Mouse (Mus musculus) stomach, embryonic 15.5 days (tissue): ENCODE results near the gene Med13l. TPM values are rescaled to one million over a fixed set of nuclear protein-coding genes. Genes with fewer than 3 reads are reported as not detected.
"Not testable (repeated sequence)": the region's sequence is repeated elsewhere in the genome, so short reads cannot be mapped to it uniquely, and the experiment has no call there.

ENCODE experiments used
- ATAC-seq: fragments of 200-750 bp; cut with Nextera tagmentation; 2 replicates; pipeline ENCODE4 v1.8.0; 2017; ENCODE audit warnings: low read depth, moderate number of reproducible peaks, moderate TSS enrichment; ENCODE audit not compliant: insufficient read depth, low FRiP score
- H3K27ac ChIP-seq: fragments of 300-500 bp; sonication (generic); 2 replicates; pipeline ENCODE4 v1.5.1; 2015; ENCODE audit warnings: mild to moderate bottlenecking, inconsistent platforms
- H3K27me3 ChIP-seq: fragments of 300-500 bp; sonication (generic); replicated peaks from 2 replicates; pipeline ENCODE4 v1.6.1; 2015; ENCODE audit warnings: inconsistent platforms
- H3K36me3 ChIP-seq: fragments of 300-500 bp; sonication (generic); 2 replicates; pipeline ENCODE4 v1.6.1; 2015; ENCODE audit warnings: inconsistent platforms
- H3K4me1 ChIP-seq: fragments of 300-500 bp; sonication (generic); 2 replicates; pipeline ENCODE4 v1.6.1; 2015; ENCODE audit warnings: inconsistent platforms
- H3K4me2 ChIP-seq: fragments of 300-500 bp; sonication (generic); 2 replicates; pipeline ENCODE4 v1.6.1; 2015; ENCODE audit warnings: mild to moderate bottlenecking, inconsistent platforms
- H3K4me3 ChIP-seq: fragments of 300-500 bp; sonication (generic); replicated peaks from 2 replicates; pipeline ENCODE4 v1.5.1; 2015; ENCODE audit warnings: inconsistent platforms
- H3K9ac ChIP-seq: fragments of 300-500 bp; sonication (generic); 2 replicates; pipeline ENCODE4 v1.6.1; 2015; ENCODE audit warnings: inconsistent platforms
- H3K9me3 ChIP-seq: fragments of 300-500 bp; sonication (generic); 2 replicates; pipeline ENCODE4 v1.6.1; 2016; ENCODE audit warnings: inconsistent platforms
- WGBS: fragments of 180-500 bp; shearing (Covaris S2); methylation state at CpG from one replicate; pipeline ENCODE4 v1.1.7; 2015; 5-methylcytosine and 5-hydroxymethylcytosine counted together
- polyA plus RNA-seq: library from polyadenylated mRNA; unstranded; fragments of >200 nt; fragmentation: Nextera tagmentation; extraction: Ambion mirVana; gene quantifications from 2 replicates; pipeline ENCODE4 v1.2.1, GENCODE M21; 2015

Gene Med13l
- polyA plus RNA-seq, 1 experiment from 2014 or later = 11.5 TPM

GRCm38 (mm10) chr5:118652611-118653010 lies 92.1 kb downstream of the Med13l start:
- WGBS = 87% methylated on average over 8 of the region's 8 CpGs
- H3K9ac ChIP-seq = no peak overlapping the region
- H3K4me2 ChIP-seq = no peak overlapping the region
- H3K36me3 ChIP-seq = no peaks in the 10 kb centered on the region
- H3K9me3 ChIP-seq = no peaks in the 10 kb centered on the region
- H3K27me3 ChIP-seq = no peaks in the 10 kb centered on the region
- ATAC-seq = no peak
- no peak overlapping the region for H3K27ac ChIP-seq
- peaks cover 19% of the 10 kb centered on the region for H3K4me1 ChIP-seq
- H3K4me3 ChIP-seq = no peak overlapping the region

- 93% methylated on average over 5 of the region's 5 CpGs for WGBS
- not testable (repeated sequence) for H3K36me3 ChIP-seq, ATAC-seq
These were observed 92.6 kb downstream of the Med13l start for GRCm38 (mm10) chr5:118653119-118653518.

DNA sequence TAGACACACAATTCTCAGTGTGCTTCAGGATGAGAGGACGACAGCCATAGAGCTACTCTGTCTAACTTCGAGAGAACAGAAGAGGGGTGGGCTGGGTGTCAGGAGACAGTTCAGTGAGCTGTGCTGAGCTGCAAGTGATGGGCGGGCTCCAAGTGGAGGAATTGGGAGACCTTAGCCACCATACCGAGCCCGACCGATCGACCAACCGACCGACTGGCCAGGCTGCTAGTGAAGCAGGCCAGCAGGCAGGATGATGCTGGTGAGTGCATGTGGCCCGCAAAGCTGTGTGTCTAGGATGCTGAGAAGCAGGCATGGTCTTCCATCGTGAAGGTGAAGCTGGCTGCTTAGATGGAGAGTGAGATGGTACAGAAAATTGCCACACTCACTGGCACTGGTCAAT lies 94.1 kb downstream of the Med13l start:
- Histone ChIP-seq H3K4me1 (peaks cover 13% of the 10 kb centered on the region; the same call in 1 of the 2 replicates), H3K27me3 (no peaks in the 10 kb centered on the region), H3K27ac (no peak overlapping the region), H3K9me3 (no peaks in the 10 kb centered on the region), H3K9ac (no peak overlapping the region), H3K4me3 (no peak overlapping the region), H3K36me3 (no peaks in the 10 kb centered on the region), H3K4me2 (no peak overlapping the region)
- ATAC-seq = no peak
- 79% methylated on average over 11 of the region's 11 CpGs for WGBS

More at GRCm38 (mm10) chr5:118653119-118653518, 92.6 kb downstream of the Med13l start:
- H3K4me3 ChIP-seq, H3K4me2 ChIP-seq, H3K27me3 ChIP-seq, H3K9me3 ChIP-seq, H3K9ac ChIP-seq, H3K27ac ChIP-seq: not testable (repeated sequence)
- peaks cover 14% of the 10 kb centered on the region for H3K4me1 ChIP-seq

DNA sequence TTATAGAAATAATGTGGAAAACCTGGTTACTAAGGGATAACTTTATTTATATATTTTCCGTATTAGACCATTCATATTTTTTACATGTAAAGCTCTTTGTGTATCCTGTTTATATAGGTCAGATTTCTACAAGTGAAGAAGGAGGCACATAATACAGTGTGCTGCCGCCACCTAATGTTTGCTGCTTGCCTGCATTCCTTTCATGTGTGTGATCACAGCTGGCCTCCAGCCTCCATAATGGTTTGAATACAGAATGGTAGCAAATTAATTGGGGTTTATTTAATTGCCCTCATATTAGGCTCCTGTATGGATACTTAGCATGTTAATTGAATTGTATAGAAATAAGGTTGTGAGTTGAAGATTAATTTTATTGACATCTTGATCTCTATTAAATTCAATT lies 94.5 kb downstream of the Med13l start:
- no peak overlapping the region for H3K27ac ChIP-seq
- 26% methylated on average over 2 of the region's 2 CpGs for WGBS
- H3K4me1 ChIP-seq = 0 out of 2 replicates have a peak, but pooled peaks cover 10% of the 10 kb centered on the region
- H3K4me3 ChIP-seq = no peak overlapping the region
- H3K9ac ChIP-seq = no peak overlapping the region
- no peaks in the 10 kb centered on the region for H3K36me3 ChIP-seq
- no peaks in the 10 kb centered on the region for H3K9me3 ChIP-seq
- no peaks in the 10 kb centered on the region for H3K27me3 ChIP-seq
- H3K4me2 ChIP-seq = no peak overlapping the region
- no peak for ATAC-seq

DNA sequence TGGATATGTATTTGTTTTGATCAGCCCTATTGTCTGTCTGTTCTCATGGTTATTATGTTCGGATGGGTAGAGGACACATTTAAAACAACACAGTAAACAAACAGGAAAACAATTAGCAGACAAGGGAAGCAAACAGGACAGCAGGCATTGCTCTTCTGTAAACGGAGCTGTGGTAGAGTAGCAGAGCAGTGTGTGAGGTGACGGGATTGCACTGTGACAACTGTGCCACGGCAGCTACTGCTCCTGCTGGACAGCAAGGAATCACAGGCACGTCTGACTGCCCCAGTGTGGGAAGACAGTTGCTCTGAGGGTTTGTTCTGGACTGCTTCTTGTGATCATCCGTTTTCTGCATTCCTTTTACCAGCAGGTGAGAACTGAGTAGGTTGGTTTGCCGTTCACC lies 94.9 kb downstream of the Med13l start:
- no peak overlapping the region for H3K9ac ChIP-seq
- H3K27ac ChIP-seq = no peak overlapping the region
- H3K4me1 ChIP-seq = 0 out of 2 replicates have a peak, but pooled peaks cover 10% of the 10 kb centered on the region
- H3K36me3 ChIP-seq = no peaks in the 10 kb centered on the region
- no peaks in the 10 kb centered on the region for H3K27me3 ChIP-seq
- no peak overlapping the region for H3K4me2 ChIP-seq
- no peak overlapping the region for H3K4me3 ChIP-seq
- 58% methylated on average over 7 of the region's 7 CpGs for WGBS
- no peaks in the 10 kb centered on the region for H3K9me3 ChIP-seq
- ATAC-seq = no peak

DNA sequence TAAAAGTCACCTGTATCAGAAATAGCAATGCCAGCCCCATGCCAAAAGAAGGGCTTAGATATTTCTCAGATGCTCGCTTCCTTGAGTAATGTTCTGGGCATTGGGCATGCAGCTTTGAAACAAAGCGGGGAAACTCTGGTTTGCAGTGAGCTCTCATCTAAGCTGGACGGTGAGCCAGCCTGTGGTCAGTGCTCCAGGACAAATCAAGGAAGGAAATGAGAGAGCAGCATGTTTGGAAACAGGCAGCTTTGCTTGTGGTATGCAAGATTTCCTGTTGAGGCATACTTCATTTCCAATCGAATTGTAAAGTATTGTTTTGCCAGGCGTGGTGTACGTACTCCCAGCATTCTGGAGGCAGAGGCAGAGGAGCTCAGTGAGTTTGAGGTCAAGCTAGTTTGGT lies 95.5 kb downstream of the Med13l start:
- WGBS = 68% methylated on average over 6 of the region's 6 CpGs
- H3K9ac ChIP-seq = no peak overlapping the region

GRCm38 (mm10) chr5:118658256-118658837 lies 97.9 kb downstream of the Med13l start:
- ATAC-seq = no peak
- Histone ChIP-seq H3K27me3 (no peaks in the 10 kb centered on the region), H3K27ac (no peak overlapping the region), H3K4me2 (no peak overlapping the region), H3K4me1 (0 out of 2 replicates have a peak, but pooled peaks cover 6% of the 10 kb centered on the region), H3K9me3 (no peaks in the 10 kb centered on the region), H3K4me3 (no peak overlapping the region), H3K9ac (no peak overlapping the region), H3K36me3 (no peaks in the 10 kb centered on the region)
- WGBS = 80% methylated on average over 7 of the region's 7 CpGs

More for the DNA sequence above, 95.5 kb downstream of the Med13l start:
- Histone ChIP-seq H3K27me3 (no peaks in the 10 kb centered on the region), H3K36me3 (no peaks in the 10 kb centered on the region), H3K9me3 (no peaks in the 10 kb centered on the region), H3K4me3 (no peak overlapping the region), H3K4me2 (no peak overlapping the region), H3K27ac (no peak overlapping the region), H3K4me1 (0 out of 2 replicates have a peak, but pooled peaks cover 6% of the 10 kb centered on the region)
- no peak for ATAC-seq

GRCm38 (mm10) chr5:118659713-118660112 lies 99.2 kb downstream of the Med13l start:
- Histone ChIP-seq H3K4me3 (no peak overlapping the region), H3K9ac (no peak overlapping the region), H3K9me3 (no peaks in the 10 kb centered on the region), H3K4me2 (no peak overlapping the region), H3K36me3 (no peaks in the 10 kb centered on the region), H3K27ac (no peak overlapping the region), H3K4me1 (0 out of 2 replicates have a peak, but pooled peaks cover 8% of the 10 kb centered on the region), H3K27me3 (no peaks in the 10 kb centered on the region)
- WGBS = 70% methylated on average over 2 of the region's 2 CpGs
- ATAC-seq = no peak

- ATAC-seq = no peak
- H3K36me3 ChIP-seq = no peaks in the 10 kb centered on the region
These were observed 101.3 kb downstream of the Med13l start for GRCm38 (mm10) chr5:118661751-118662150.

GRCm38 (mm10) chr5:118663999-118664398 lies 103.5 kb downstream of the Med13l start:
- Histone ChIP-seq H3K9ac (no peak overlapping the region), H3K4me2 (no peak overlapping the region), H3K4me3 (no peak overlapping the region), H3K36me3 (no peaks in the 10 kb centered on the region), H3K27ac (no peak overlapping the region), H3K27me3 (no peaks in the 10 kb centered on the region), H3K4me1 (peaks cover 28% of the 10 kb centered on the region), H3K9me3 (no peaks in the 10 kb centered on the region)
- no peak for ATAC-seq
- 44% methylated on average over 6 of the region's 6 CpGs for WGBS

More at GRCm38 (mm10) chr5:118661751-118662150, 101.3 kb downstream of the Med13l start:
- Histone ChIP-seq H3K27ac (no peak overlapping the region), H3K4me1 (peaks cover 18% of the 10 kb centered on the region), H3K4me2 (no peak overlapping the region), H3K27me3 (no peaks in the 10 kb centered on the region), H3K4me3 (no peak overlapping the region), H3K9ac (no peak overlapping the region), H3K9me3 (no peaks in the 10 kb centered on the region)
- WGBS = 67% methylated on average over 5 of the region's 5 CpGs

DNA sequence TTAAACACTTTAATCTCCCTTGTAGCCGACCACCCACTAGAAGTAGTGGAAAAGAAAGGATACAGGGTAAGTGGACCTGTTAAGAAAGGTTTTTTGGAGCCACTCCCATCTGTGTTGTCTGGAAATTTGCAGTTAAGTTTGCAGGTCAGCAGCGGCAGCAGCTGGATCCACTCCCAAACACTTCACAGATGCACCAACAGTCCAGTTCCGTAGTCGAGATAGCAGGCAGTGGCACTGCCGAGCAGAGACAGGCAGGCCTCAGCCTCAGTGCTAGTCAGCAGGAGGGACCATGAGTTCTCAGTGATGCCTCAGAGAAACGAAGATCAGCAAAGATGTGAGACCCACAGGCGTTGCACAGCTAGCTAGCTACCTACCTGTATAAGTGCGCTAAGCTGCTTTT lies 104.5 kb downstream of the Med13l start:
- Histone ChIP-seq H3K9ac (no peak overlapping the region), H3K27me3 (no peaks in the 10 kb centered on the region), H3K27ac (no peak overlapping the region), H3K36me3 (no peaks in the 10 kb centered on the region), H3K4me2 (no peak overlapping the region), H3K4me3 (no peak overlapping the region), H3K4me1 (peaks cover 30% of the 10 kb centered on the region), H3K9me3 (no peaks in the 10 kb centered on the region)
- ATAC-seq = no peak
- WGBS = 75% methylated on average over 8 of the region's 8 CpGs

DNA sequence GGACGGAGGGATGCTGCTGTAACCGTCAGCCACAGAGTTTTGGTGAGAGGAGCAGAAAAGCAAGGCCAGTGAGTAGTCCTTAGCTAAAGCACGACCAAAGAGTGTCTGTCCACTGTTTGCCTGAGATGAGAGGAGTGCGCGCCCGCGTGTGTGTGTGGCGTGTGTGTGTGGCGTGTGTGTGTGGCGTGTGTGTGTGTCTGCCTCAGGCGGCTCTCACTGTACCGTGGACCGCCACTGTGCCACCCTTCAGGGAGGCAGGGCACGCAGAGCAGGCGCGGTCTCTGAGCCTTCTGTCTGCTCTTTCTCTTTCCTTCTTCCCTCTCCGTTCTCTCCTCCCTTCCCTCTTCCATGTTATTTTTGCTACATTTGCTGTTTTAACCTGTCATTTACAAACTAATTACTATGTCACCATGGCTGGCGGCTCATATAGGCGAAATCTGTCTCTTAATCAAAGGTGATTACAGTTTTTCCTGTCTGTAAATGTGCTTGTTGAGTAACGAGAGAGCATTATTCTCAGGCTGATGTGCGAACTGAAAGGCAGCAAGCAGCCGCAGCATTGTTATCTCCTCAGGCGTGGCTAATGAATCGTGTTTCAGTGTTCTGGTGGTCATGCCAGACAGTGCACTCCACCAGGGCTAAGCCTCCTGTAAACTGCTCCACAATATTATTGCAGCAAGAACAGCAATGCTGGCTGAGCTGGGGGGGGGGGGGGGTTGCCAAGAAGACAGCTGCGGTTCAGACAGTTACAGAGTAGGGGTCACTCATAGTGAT lies 106.1 kb downstream of the Med13l start:
- ATAC-seq = no peak
- Histone ChIP-seq H3K27ac (no peak overlapping the region), H3K4me2 (0 out of 2 replicates have a peak overlapping the region, but pooled peaks have one; percentile 2), H3K9ac (no peak overlapping the region), H3K4me3 (no peak overlapping the region), H3K9me3 (no peaks in the 10 kb centered on the region), H3K4me1 (peaks cover 28% of the 10 kb centered on the region), H3K36me3 (no peaks in the 10 kb centered on the region), H3K27me3 (no peaks in the 10 kb centered on the region)
- WGBS = 54% methylated on average over 25 of the region's 25 CpGs
